Mouse (Mus musculus): ENCODE data around the gene Atxn1. TPM values are rescaled to one million over a fixed set of nuclear protein-coding genes. Genes with fewer than 3 reads are reported as not detected.

The Atxn1 gene
- total RNA-seq, 2 experiments from 2014 or later: 158 to 167 TPM

- intact Hi-C loops (cut with DNase I): no loop called here
- DNase-seq (ENCODE audit: low spot score in 2 of 2): no peak
These were observed 459.3 kb downstream of the Atxn1 start for GRCm38 (mm10) chr13:45505546-45505945.

- intact Hi-C loops (cut with DNase I): no loop called here
- DNase-seq (ENCODE audit: low spot score in 2 of 2): no peak
These were observed 462.0 kb downstream of the Atxn1 start for GRCm38 (mm10) chr13:45502791-45503190.

- DNase-seq (ENCODE audit: low spot score in 2 of 2): no peak
- intact Hi-C loops (cut with DNase I): no loop called here
These were observed 464.9 kb downstream of the Atxn1 start for GRCm38 (mm10) chr13:45499906-45500305.

Measured in left cerebral cortex, postnatal 25 days (tissue).